Mouse (Mus musculus): ENCODE data around the gene Olfr44. TPM values are rescaled to one million over a fixed set of nuclear protein-coding genes. Genes with fewer than 3 reads are reported as not detected.

Olfr44 gene
- not detected in 2 replicates for polyA plus RNA-seq (2012; ENCODE audit: insufficient read depth, insufficient read length, missing spikeins)

- Histone ChIP-seq H3K4me3 (ENCODE audit: insufficient read depth, low read depth, low read length) (no peak within 1 kb of the TSS), H3K4me1 (ENCODE audit: control insufficient read depth, insufficient read depth, insufficient read length, low read length) (no peaks in the 10 kb centered on the region), H3K27ac (replicated peaks; ENCODE audit: low read depth, low read length) (no peak within 1 kb of the TSS)
Observed at GRCm38 (mm10) chr9:39493895-39494294, at the start of gene Olfr44. Gene Olfr44 (minus strand): TSS chr9:39493995.

DNA sequence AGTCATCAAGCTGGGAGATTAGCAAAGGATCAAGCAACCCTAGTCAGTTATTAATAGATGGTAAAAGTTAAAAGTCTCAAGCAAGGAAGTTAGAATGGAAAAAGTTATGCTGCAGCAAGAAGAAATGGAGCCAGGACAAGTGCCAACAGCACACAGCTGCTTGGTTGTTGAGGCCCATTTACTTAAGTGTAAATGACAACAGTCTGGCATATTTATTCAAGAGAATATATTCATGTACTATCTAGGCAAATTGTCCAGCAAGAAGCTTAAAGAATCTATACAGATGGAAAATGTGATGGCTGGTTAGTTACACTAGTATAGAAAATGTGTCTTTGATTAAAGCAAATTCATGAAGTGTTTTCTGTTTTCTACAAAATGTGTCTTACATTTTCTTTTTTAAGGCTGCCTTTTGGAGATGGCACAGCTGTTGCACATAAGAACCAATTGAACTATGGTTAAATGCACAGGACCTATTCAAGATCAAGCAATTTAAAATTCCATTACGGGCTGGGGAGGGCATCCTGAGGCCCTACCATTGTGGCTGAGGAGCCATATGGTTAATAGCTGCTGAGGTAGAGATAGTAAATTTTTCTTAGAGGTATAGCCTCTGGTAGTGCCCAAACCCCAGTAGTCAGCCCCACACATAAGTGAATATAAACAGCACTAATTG lies 30.0 kb upstream of the Olfr44 start:
- H3K27ac ChIP-seq (replicated peaks; ENCODE audit: low read depth, low read length), result no peak overlapping the region
- H3K4me3 ChIP-seq (ENCODE audit: insufficient read depth, low read depth, low read length), result no peak overlapping the region
- H3K4me1 ChIP-seq (ENCODE audit: control insufficient read depth, insufficient read depth, insufficient read length, low read length), result no peaks in the 10 kb centered on the region

DNA sequence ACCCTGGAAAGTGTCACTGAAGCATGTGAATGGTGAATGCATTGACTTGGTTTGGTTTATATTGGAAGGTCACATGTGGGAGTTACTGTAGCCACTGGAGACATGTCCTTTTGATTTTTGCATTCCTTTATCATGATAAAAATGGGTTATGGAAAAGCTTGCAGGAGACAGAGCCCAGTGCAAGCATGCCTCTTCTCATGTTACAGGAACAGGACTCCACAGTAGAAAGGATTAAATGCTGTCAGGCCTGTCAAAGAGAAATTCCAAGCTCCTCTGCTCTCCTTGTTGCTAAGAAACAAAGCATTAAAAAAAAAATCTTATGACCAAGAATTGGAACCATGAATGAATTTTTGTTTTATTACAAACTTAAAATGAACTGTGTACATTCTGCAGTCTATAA lies 24.8 kb upstream of the Olfr44 start:
- Histone ChIP-seq H3K27ac (replicated peaks; ENCODE audit: low read depth, low read length) (no peak overlapping the region), H3K4me1 (ENCODE audit: control insufficient read depth, insufficient read depth, insufficient read length, low read length) (no peaks in the 10 kb centered on the region), H3K4me3 (ENCODE audit: insufficient read depth, low read depth, low read length) (no peak overlapping the region)

DNA sequence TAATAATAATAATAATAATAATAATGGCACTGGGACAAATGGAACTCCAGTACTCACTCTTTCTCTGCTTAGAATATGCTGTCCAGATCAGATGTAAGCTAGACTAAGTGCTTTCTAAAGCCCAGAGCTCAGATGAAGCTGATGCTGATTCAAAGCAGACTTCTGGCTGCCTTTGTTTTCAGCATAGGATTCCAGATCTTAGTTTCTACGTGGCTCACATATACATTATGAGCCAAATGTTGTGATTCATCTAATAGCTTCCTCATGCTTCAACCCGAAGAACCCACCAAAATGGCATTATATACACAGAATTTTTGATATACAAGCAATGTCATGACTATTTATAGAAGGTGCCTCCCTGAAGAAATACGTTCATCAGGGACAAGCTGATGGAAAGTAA lies 21.7 kb upstream of the Olfr44 start, which contains the start of gene Olfr957:
Olfr957 (minus strand) TSS at position 279 of the 400 bp plus-strand sequence.
- Histone ChIP-seq H3K27ac (replicated peaks; ENCODE audit: low read depth, low read length) (no peak within 1 kb of the TSS), H3K4me3 (ENCODE audit: insufficient read depth, low read depth, low read length) (no peak within 1 kb of the TSS), H3K4me1 (ENCODE audit: control insufficient read depth, insufficient read depth, insufficient read length, low read length) (no peaks in the 10 kb centered on the region)

- H3K27ac ChIP-seq (replicated peaks; ENCODE audit: low read depth, low read length), result no peak overlapping the region
- H3K4me1 ChIP-seq (ENCODE audit: control insufficient read depth, insufficient read depth, insufficient read length, low read length), result no peaks in the 10 kb centered on the region
- no peak overlapping the region for H3K4me3 ChIP-seq (ENCODE audit: insufficient read depth, low read depth, low read length)
Observed at GRCm38 (mm10) chr9:39509412-39509811, 15.6 kb upstream of the Olfr44 start.

GRCm38 (mm10) chr9:39508998-39509397 lies 15.2 kb upstream of the Olfr44 start:
- no peaks in the 10 kb centered on the region for H3K4me1 ChIP-seq (ENCODE audit: control insufficient read depth, insufficient read depth, insufficient read length, low read length)

GRCm38 (mm10) chr9:39471844-39472243 lies 22.0 kb downstream of the Olfr44 start, which contains the start of gene Olfr955:
Gene Olfr955 (minus strand): TSS chr9:39471944.
- Histone ChIP-seq H3K27ac (replicated peaks; ENCODE audit: low read depth, low read length) (no peak within 1 kb of the TSS), H3K4me1 (ENCODE audit: control insufficient read depth, insufficient read depth, insufficient read length, low read length) (no peaks in the 10 kb centered on the region), H3K4me3 (ENCODE audit: insufficient read depth, low read depth, low read length) (no peak within 1 kb of the TSS)

More at GRCm38 (mm10) chr9:39508998-39509397, 15.2 kb upstream of the Olfr44 start:
- Histone ChIP-seq H3K4me3 (ENCODE audit: insufficient read depth, low read depth, low read length) (no peak overlapping the region), H3K27ac (replicated peaks; ENCODE audit: low read depth, low read length) (no peak overlapping the region)

GRCm38 (mm10) chr9:39456401-39456800 lies 37.4 kb downstream of the Olfr44 start, which contains the start of gene Olfr954:
Gene Olfr954 (plus strand): TSS chr9:39456701.
- no peak within 1 kb of the TSS for H3K27ac ChIP-seq (replicated peaks; ENCODE audit: low read depth, low read length)
- H3K4me1 ChIP-seq (ENCODE audit: control insufficient read depth, insufficient read depth, insufficient read length, low read length), result no peaks in the 10 kb centered on the region
- H3K4me3 ChIP-seq (ENCODE audit: insufficient read depth, low read depth, low read length), result no peak within 1 kb of the TSS

Other genes with a start within 250 kb of the Olfr44 start
- not detected in 2 replicates for gene Olfr1537, start 244.0 kb downstream of the Olfr44 start, polyA plus RNA-seq (2012; ENCODE audit: insufficient read depth, insufficient read length, missing spikeins)
- gene Olfr945, start 217.2 kb downstream of the Olfr44 start, polyA plus RNA-seq (2012; ENCODE audit: insufficient read depth, insufficient read length, missing spikeins), result not detected in 2 replicates
- gene Olfr948, start 167.9 kb downstream of the Olfr44 start, polyA plus RNA-seq (2012; ENCODE audit: insufficient read depth, insufficient read length, missing spikeins), result not detected in 2 replicates
- not detected in 2 replicates for gene Olfr951, start 106.6 kb downstream of the Olfr44 start, polyA plus RNA-seq (2012; ENCODE audit: insufficient read depth, insufficient read length, missing spikeins)
- gene Olfr952, start 66.8 kb downstream of the Olfr44 start, polyA plus RNA-seq (2012; ENCODE audit: insufficient read depth, insufficient read length, missing spikeins), result not detected in 2 replicates
- not detected in 2 replicates for gene Olfr954, start 37.3 kb downstream of the Olfr44 start, polyA plus RNA-seq (2012; ENCODE audit: insufficient read depth, insufficient read length, missing spikeins)
- gene Olfr955, start 22.1 kb downstream of the Olfr44 start, polyA plus RNA-seq (2012; ENCODE audit: insufficient read depth, insufficient read length, missing spikeins), result not detected in 2 replicates
- not detected in 2 replicates for gene Olfr957, start 21.8 kb upstream of the Olfr44 start, polyA plus RNA-seq (2012; ENCODE audit: insufficient read depth, insufficient read length, missing spikeins)
- gene Olfr958, start 60.1 kb upstream of the Olfr44 start, polyA plus RNA-seq (2012; ENCODE audit: insufficient read depth, insufficient read length, missing spikeins), result not detected in 2 replicates
- gene Olfr959, start 81.6 kb upstream of the Olfr44 start, polyA plus RNA-seq (2012; ENCODE audit: insufficient read depth, insufficient read length, missing spikeins), result not detected in 2 replicates
- gene AW551984, start 110.4 kb upstream of the Olfr44 start, polyA plus RNA-seq (2012; ENCODE audit: insufficient read depth, insufficient read length, missing spikeins), result not detected in 2 replicates
- gene Olfr148, start 116.7 kb upstream of the Olfr44 start, polyA plus RNA-seq (2012; ENCODE audit: insufficient read depth, insufficient read length, missing spikeins), result not detected in 2 replicates
- not detected in 2 replicates for gene Olfr960, start 127.4 kb upstream of the Olfr44 start, polyA plus RNA-seq (2012; ENCODE audit: insufficient read depth, insufficient read length, missing spikeins)
- gene Olfr961, start 151.1 kb upstream of the Olfr44 start, polyA plus RNA-seq (2012; ENCODE audit: insufficient read depth, insufficient read length, missing spikeins), result not detected in 2 replicates
- gene Olfr963, start 173.2 kb upstream of the Olfr44 start, polyA plus RNA-seq (2012; ENCODE audit: insufficient read depth, insufficient read length, missing spikeins), result not detected in 2 replicates
- gene Olfr149, start 213.1 kb upstream of the Olfr44 start, polyA plus RNA-seq (2012; ENCODE audit: insufficient read depth, insufficient read length, missing spikeins), result not detected in 2 replicates
- not detected in 2 replicates for gene Olfr965, start 217.4 kb upstream of the Olfr44 start, polyA plus RNA-seq (2012; ENCODE audit: insufficient read depth, insufficient read length, missing spikeins)
- not detected in 2 replicates for gene Olfr150, start 237.0 kb upstream of the Olfr44 start, polyA plus RNA-seq (2012; ENCODE audit: insufficient read depth, insufficient read length, missing spikeins)

Data from brown adipose tissue, adult 24 weeks (tissue).